Mouse (Mus musculus) bone marrow macrophage, adult 2 months (primary cell): ENCODE measurements at regions not wholly inside any gene's neighbourhood (a gene's known extent, or its start where the extent isn't known, plus 50 kb on each side); places are given as distances from the start of the nearest gene placed in this dataset.

Experiments used
- H3K27ac ChIP-seq: 2 replicates; pipeline ENCODE4 v1.5.1; 2012; ENCODE audit warnings: low read depth, low read length; ENCODE audit not compliant: insufficient read depth
- H3K4me1 ChIP-seq: 2 replicates; pipeline ENCODE4 v1.6.1; 2012; ENCODE audit warnings: low read length; ENCODE audit not compliant: control insufficient read depth, insufficient read depth
- H3K4me3 ChIP-seq: 2 replicates; pipeline ENCODE4 v1.5.1; 2012; ENCODE audit warnings: mild to moderate bottlenecking, low read length, moderate library complexity; ENCODE audit not compliant: insufficient read depth
- CTCF ChIP-seq: IDR thresholded peaks from 2 replicates; pipeline ENCODE4 v1.5.1; 2012; ENCODE audit warnings: low read depth, mild to moderate bottlenecking, low read length, moderate library complexity
- POLR2A ChIP-seq: IDR thresholded peaks from 2 replicates; pipeline ENCODE4 v1.6.1; 2012; ENCODE audit warnings: mild to moderate bottlenecking, low read depth, low read length, borderline replicate concordance

DNA sequence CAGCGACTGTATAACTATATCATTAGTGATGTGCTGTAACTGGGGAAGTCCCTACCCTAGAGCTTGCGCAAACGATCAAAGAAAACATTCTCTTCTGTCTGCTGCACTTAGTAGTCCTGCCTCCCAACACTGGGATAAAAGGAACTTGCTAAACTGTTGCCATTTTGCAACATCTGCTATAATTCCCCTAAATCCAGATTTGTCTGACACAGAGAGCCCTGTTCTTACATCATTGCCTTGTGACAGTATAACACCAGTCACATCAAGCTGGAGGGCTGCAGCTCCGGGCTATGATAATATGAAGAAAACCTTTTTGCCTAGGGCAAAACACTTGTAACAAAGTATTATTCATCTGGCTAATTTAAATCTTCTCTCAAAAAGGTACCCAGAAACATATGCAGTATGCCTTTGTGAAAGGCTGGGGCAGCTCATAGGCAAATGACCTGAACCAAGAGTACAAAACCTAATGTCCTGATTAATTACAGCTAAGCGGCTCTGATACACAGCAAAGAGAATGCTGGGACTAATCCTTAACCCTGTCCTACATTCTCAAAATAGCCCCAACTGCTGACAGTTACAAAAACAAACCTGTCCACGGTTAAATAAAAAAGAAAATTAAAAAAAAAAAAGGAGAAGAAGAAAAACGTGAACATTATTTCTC lies 67.5 kb upstream of the Otx2 start:
- Histone ChIP-seq H3K27ac (peak overlapping the region; percentile 96), H3K4me1 (peaks cover 12% of the 10 kb centered on the region), H3K4me3 (0 out of 2 replicates have a peak overlapping the region, but pooled peaks have one; percentile 10)
- TF ChIP-seq POLR2A = no peak
- no peak for TF ChIP-seq CTCF

DNA sequence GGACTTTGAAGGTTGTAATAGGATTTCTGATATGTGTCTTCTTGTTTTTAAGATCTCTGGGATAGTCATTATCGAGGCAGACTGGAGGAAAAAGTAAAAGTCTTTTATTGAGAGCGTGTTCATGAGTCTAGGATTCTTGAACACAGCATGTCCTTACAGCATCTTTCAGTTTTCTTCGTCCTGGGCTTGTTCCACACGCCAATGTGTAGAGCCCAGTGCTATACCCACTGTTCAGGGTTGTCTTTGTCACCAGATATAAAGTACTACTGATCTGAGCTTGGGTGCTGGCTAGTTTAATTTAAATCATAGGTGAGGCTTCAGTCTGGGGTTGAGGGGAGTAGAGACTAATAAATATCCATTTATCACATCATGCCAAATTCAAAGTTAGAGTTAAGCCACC lies 65.5 kb upstream of the Otx2 start:
- TF ChIP-seq CTCF = no peak
- TF ChIP-seq POLR2A = no peak
- Histone ChIP-seq H3K27ac (no peak overlapping the region), H3K4me1 (peaks cover 16% of the 10 kb centered on the region), H3K4me3 (no peak overlapping the region)

DNA sequence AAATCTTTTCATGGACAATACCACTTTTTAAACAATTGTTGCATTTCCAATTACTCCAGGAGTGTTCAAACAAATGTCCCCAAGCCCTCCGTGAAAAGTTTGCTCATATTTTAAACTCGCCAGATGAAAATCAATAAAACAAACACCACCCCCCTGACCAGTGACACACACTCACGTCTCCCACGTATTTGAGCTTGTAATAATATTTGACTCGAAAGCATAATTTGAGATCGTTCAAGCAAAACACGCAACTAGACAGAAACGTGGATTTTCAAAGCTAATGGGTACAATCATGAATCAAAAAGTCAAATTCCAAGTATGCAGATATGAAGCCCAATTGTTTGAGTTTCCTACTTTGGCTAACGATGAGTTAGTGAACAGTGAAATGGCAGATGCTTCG lies 65.0 kb upstream of the Otx2 start:
- Histone ChIP-seq H3K4me1 (peaks cover 19% of the 10 kb centered on the region), H3K27ac (no peak overlapping the region), H3K4me3 (no peak overlapping the region)
- TF ChIP-seq CTCF = no peak
- TF ChIP-seq POLR2A = no peak

DNA sequence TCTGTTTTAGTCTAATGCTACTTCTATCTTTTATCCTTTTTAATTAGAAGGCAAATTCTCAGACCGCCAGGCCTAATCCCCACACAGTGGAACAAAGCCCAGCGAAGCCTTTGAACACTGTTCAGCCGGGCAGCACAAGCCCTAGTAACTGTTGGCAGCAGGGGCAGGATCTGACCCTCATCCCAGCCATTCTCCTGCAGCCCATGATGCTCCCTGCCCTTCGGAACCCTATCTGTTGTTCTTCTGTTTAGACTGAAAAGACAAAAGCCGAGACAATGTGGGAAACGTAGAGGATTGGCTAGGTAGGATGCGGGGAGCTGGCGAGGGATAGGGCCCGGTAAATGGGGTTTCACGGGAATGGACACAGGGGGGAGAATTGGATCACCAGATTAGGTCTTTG lies 64.6 kb upstream of the Otx2 start:
- TF ChIP-seq POLR2A (no peak), CTCF (no peak)
- Histone ChIP-seq H3K4me3 (no peak overlapping the region), H3K27ac (no peak overlapping the region), H3K4me1 (peaks cover 19% of the 10 kb centered on the region)

DNA sequence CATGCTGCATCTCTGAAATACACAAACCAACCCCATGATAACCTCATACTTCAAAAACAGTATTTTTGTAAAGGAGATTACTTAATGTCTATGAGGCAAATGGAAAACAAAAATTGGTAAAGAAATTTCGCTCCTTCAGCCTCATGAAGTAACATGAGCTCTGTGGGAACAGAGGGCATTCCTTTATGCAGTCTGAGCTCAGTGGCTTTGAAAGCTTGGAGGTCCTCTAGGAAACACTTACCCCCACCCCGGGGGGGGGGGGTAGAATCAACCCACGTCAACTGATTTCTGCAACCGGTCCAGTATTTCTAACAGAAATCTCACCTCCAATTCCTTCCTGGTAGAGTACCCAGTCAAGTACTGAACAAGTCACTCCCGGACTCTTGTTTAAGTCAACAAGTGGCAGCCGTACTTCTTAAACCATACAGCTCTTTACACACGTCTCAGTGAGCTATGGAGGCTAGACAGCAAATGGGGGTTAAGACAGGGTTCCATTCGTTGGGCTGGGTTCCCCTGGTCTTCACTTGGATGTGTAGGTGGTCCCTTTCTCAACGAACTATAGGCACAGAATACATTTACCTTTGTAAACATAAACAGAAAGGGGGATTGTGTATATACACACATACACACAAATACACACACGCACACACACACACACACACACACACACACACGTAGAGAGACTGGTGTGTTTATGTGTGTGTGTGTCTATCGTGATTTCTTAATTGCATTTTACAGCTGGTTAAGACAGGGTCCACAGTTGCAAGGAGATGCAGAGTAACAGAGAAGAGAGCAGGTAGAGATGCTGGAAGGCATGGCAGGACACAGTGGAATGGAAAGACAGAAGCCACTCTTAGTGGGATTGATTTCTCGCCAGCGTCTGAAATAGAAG lies 63.6 kb upstream of the Otx2 start:
- Histone ChIP-seq H3K27ac (no peak overlapping the region), H3K4me3 (no peak overlapping the region), H3K4me1 (peaks cover 19% of the 10 kb centered on the region)
- TF ChIP-seq CTCF (no peak), POLR2A (no peak)

DNA sequence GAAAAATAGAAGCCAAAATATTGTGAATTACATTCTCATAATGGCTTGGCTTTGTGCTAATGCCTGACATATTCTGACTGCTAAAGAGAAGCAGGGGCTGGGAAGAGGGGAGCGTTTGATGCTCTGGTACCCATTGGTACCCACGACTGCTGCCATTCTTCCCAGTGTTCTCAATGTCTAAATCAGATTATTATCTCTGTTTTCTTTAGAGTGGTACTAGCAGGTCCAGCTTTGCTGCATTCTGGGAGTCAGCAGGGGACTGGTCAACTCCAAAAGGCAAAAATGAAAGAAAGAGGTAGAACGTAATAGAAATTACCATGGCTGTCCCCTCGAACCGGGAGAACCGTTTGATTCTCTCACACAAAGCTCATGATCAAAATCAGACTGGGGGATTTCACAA lies 62.6 kb upstream of the Otx2 start:
- Histone ChIP-seq H3K4me3 (no peak overlapping the region), H3K27ac (no peak overlapping the region), H3K4me1 (peaks cover 12% of the 10 kb centered on the region)
- TF ChIP-seq CTCF = no peak
- TF ChIP-seq POLR2A = no peak

DNA sequence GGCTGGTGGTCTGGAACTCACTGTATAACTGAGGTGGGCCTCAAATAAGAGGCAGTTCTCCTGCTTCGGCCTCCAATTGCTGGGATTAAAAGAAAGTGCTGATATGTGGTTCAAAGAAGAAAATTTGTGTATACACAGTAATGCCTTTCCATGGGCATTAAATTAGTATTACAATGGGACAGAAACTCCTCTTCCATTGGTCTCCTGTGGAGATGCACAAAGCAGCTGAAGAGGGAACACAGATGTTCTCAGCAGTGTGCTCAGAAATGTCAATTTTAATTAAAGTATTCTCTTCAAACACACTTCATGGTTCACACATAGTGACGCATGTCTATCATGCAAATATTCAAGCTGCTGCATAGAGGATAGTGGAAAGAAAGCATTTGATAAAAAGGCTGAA lies 56.4 kb upstream of the Otx2 start:
- Histone ChIP-seq H3K4me1 (peaks cover 7% of the 10 kb centered on the region), H3K4me3 (no peak overlapping the region), H3K27ac (no peak overlapping the region)
- no peak for TF ChIP-seq POLR2A
- TF ChIP-seq CTCF = no peak
